Mouse (Mus musculus) MEL (cell line): ENCODE data around the gene Apoa2. TPM values are rescaled to one million over a fixed set of nuclear protein-coding genes. Genes with fewer than 3 reads are reported as not detected.

Experiments
- DNase-seq: peaks from one replicate; pipeline ENCODE4 v3.0.0; 2011; ENCODE audit warnings: low read depth, low spot score
- H3K27ac ChIP-seq: 2 replicates; pipeline ENCODE4 v1.5.1; 2012; ENCODE audit warnings: low read depth, mild to moderate bottlenecking, control low read depth, low read length, moderate library complexity; ENCODE audit not compliant: control insufficient read depth
- H3K27me3 ChIP-seq, 2 experiments: fragments of 150-350 bp in 1 of 2; sonication (generic) in 1 of 2; 2 replicates each; pipeline ENCODE4 v1.6.1; 2012; ENCODE audit warnings: low read length in 2 of 2, mild to moderate bottlenecking in 2 of 2, improper control_type of control experiment in 1 of 2, moderate library complexity in 1 of 2; ENCODE audit not compliant: insufficient read depth in 2 of 2, control insufficient read depth in 1 of 2
- H3K36me3 ChIP-seq, 2 experiments: 2 replicates each; pipeline ENCODE4 v1.6.1; 2012 to 2014; ENCODE audit warnings: low read length in 2 of 2, improper control_type of control experiment in 1 of 2, inconsistent platforms in 1 of 2, mild to moderate bottlenecking in 1 of 2; ENCODE audit not compliant: insufficient read depth in 2 of 2, control insufficient read depth in 1 of 2
- H3K4me1 ChIP-seq, 2 experiments: fragments of 150-350 bp in 1 of 2; sonication (generic) in 1 of 2; 2 replicates each; pipeline ENCODE4 v1.6.1; 2012; ENCODE audit warnings: low read length in 2 of 2, improper control_type of control experiment in 1 of 2, mild to moderate bottlenecking in 1 of 2; ENCODE audit not compliant: insufficient read depth in 2 of 2, control insufficient read depth in 1 of 2
- H3K4me3 ChIP-seq, 2 experiments: fragments of 150-350 bp in 1 of 2; sonication (generic) in 1 of 2; 2 replicates each; pipeline ENCODE4 v1.5.1; 2012; ENCODE audit warnings: low read depth in 2 of 2, low read length in 2 of 2, mild to moderate bottlenecking in 2 of 2, moderate library complexity in 2 of 2, control low read depth in 1 of 2, improper control_type of control experiment in 1 of 2; ENCODE audit not compliant: control insufficient read depth in 1 of 2, insufficient read depth in 1 of 2
- H3K79me2 ChIP-seq: 2 replicates; pipeline ENCODE4 v1.6.1; 2012; ENCODE audit warnings: mild to moderate bottlenecking, low read length, moderate library complexity; ENCODE audit not compliant: control insufficient read depth, poor library complexity, insufficient read depth
- H3K9ac ChIP-seq: 2 replicates; pipeline ENCODE4 v1.6.1; 2012; ENCODE audit warnings: low read depth, mild to moderate bottlenecking, control low read depth, low read length, moderate library complexity; ENCODE audit not compliant: control insufficient read depth, poor library complexity, severe bottlenecking
- H3K9me3 ChIP-seq: fragments of 150-350 bp; sonication (generic); replicated peaks from 2 replicates; pipeline ENCODE4 v1.6.1; 2012; ENCODE audit warnings: mild to moderate bottlenecking, low read length, improper control_type of control experiment, moderate library complexity; ENCODE audit not compliant: insufficient read depth
- CHD1 ChIP-seq: IDR thresholded peaks from 2 replicates; pipeline ENCODE4 v1.6.1; 2012; ENCODE audit warnings: low read depth, mild to moderate bottlenecking, inconsistent platforms, low read length, improper control_type of control experiment
- CHD2 ChIP-seq: IDR thresholded peaks from 2 replicates; pipeline ENCODE4 v1.6.1; 2011; ENCODE audit warnings: low read length, improper control_type of control experiment
- ELF1 ChIP-seq: IDR thresholded peaks from 2 replicates; pipeline ENCODE4 v1.6.1; 2014; ENCODE audit warnings: low read depth, mild to moderate bottlenecking, inconsistent platforms, low read length, improper control_type of control experiment, moderate library complexity
- EP300 ChIP-seq, 2 experiments: IDR thresholded peaks; 2 replicates each; pipeline ENCODE4 v1.6.1; 2011; ENCODE audit warnings: improper control_type of control experiment in 2 of 2, low read length in 2 of 2, low read depth in 1 of 2, mild to moderate bottlenecking in 1 of 2
- HCFC1 ChIP-seq: IDR thresholded peaks from 2 replicates; pipeline ENCODE4 v1.6.1; 2012; ENCODE audit warnings: low read depth, mild to moderate bottlenecking, inconsistent platforms, low read length, improper control_type of control experiment, moderate library complexity
- KAT2A ChIP-seq: conservative IDR thresholded peaks from 2 replicates; pipeline ENCODE4 v1.6.1; 2012; ENCODE audit warnings: low read depth, low read length, improper control_type of control experiment, inconsistent platforms
- MAFK ChIP-seq: IDR thresholded peaks from 2 replicates; pipeline ENCODE4 v1.6.1; 2011; ENCODE audit warnings: low read depth, mild to moderate bottlenecking, low read length, improper control_type of control experiment, borderline replicate concordance
- MYC ChIP-seq: IDR thresholded peaks from 2 replicates; pipeline ENCODE4 v1.6.1; 2011; ENCODE audit warnings: low read depth, mild to moderate bottlenecking, low read length, improper control_type of control experiment, moderate library complexity
- NELFE ChIP-seq: IDR thresholded peaks from 2 replicates; pipeline ENCODE4 v1.6.1; 2011; ENCODE audit warnings: low read depth, low read length, improper control_type of control experiment
- NRF1 ChIP-seq: IDR thresholded peaks from 2 replicates; pipeline ENCODE4 v1.6.1; 2014; ENCODE audit warnings: low read depth, mild to moderate bottlenecking, inconsistent platforms, low read length, improper control_type of control experiment, moderate library complexity; ENCODE audit not compliant: poor library complexity, insufficient read depth, severe bottlenecking
- SMC3 ChIP-seq: IDR thresholded peaks from 2 replicates; pipeline ENCODE4 v1.6.1; 2011; ENCODE audit warnings: low read depth, low read length, improper control_type of control experiment
- TCF12 ChIP-seq: IDR thresholded peaks from 2 replicates; pipeline ENCODE4 v1.6.1; 2014; ENCODE audit warnings: low read depth, mild to moderate bottlenecking, inconsistent platforms, low read length, improper control_type of control experiment, moderate library complexity
- USF2 ChIP-seq, 2 experiments: IDR thresholded peaks; 2 replicates each; pipeline ENCODE4 v1.6.1; 2011 to 2012; ENCODE audit warnings: improper control_type of control experiment in 2 of 2, low read length in 2 of 2, borderline replicate concordance in 1 of 2, inconsistent platforms in 1 of 2, low read depth in 1 of 2, mild to moderate bottlenecking in 1 of 2; ENCODE audit not compliant: insufficient read depth in 1 of 2
- ZC3H11A ChIP-seq: IDR thresholded peaks from 2 replicates; pipeline ENCODE4 v1.6.1; 2012; ENCODE audit warnings: low read depth, mild to moderate bottlenecking, inconsistent platforms, low read length, improper control_type of control experiment
- ZMIZ1 ChIP-seq: IDR thresholded peaks from 2 replicates; pipeline ENCODE4 v1.6.1; 2012; ENCODE audit warnings: low read depth, mild to moderate bottlenecking, inconsistent platforms, low read length, improper control_type of control experiment, moderate library complexity
- polyA plus RNA-seq, 2 experiments: library from polyadenylated mRNA; stranded (reverse) in 1 of 2; unstranded in 1 of 2; fragments of >175 nt in 1 of 2; fragments of >200 nt in 1 of 2; gene quantifications; 2 replicates each; pipeline versions ENCODE4 v1.2.1 to v1.2.4; 2012; ENCODE audit warnings: low replicate concordance in 2 of 2, low read depth in 1 of 2; ENCODE audit not compliant: insufficient read length in 2 of 2, insufficient read depth in 1 of 2, missing spikeins in 1 of 2
- total RNA-seq: library from RNA; depleted of rRNA; stranded (reverse); fragments of 300-350 nt; gene quantifications from 2 replicates; pipeline ENCODE4 v1.2.3, GENCODE M21; 2012

The Apoa2 gene
- total and polyA plus RNA-seq, 3 experiments = 0.15 TPM; not detected in 2

GRCm38 (mm10) chr1:171187851-171188700 is 36.8 kb upstream of the Apoa2 start:
- no peak overlapping the region for H3K4me3 ChIP-seq
- no peak for DNase-seq
- H3K27me3 ChIP-seq = no peaks in the 10 kb centered on the region
- no peak overlapping the region for H3K27ac ChIP-seq
- no peak overlapping the region for H3K9ac ChIP-seq
- no peaks in the 10 kb centered on the region for H3K79me2 ChIP-seq
- peaks cover 0 to 9% of the 10 kb centered on the region in 2 experiments; a peak in 2 of 4 replicates for H3K36me3 ChIP-seq
- no peaks in the 10 kb centered on the region for H3K9me3 ChIP-seq
- H3K4me1 ChIP-seq = peaks cover 0 to 13% of the 10 kb centered on the region in 2 experiments; a peak in 2 of 4 replicates
- no peak for TF ChIP-seq ZC3H11A
- no peak for TF ChIP-seq NELFE
- TF ChIP-seq ELF1 = no peak
- no peak for TF ChIP-seq HCFC1
- TF ChIP-seq CHD2 = no peak

DNA sequence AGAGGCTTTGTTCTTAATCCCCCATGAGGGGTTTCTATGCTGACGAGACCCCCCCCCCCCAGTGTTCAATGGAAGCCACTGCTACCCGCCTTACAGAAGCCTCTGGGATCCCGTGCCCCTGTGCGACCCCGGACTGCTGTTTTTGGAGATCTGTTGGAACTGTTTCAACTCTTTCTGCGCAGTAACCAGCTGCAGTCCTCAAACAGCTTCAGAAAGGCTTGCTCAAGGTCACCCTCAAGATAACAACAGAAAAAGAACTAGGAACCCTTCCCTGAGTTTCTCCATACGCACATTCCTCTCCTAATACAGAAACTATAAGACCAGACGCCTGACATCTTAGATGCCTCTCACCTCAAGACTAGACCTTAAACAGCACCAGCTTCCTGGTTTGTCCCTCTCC is 35.8 kb upstream of the Apoa2 start:
- Histone ChIP-seq H3K27ac (no peak overlapping the region), H3K4me3 (no peak overlapping the region), H3K79me2 (no peaks in the 10 kb centered on the region), H3K9me3 (no peaks in the 10 kb centered on the region), H3K27me3 (peaks cover 0 to 3% of the 10 kb centered on the region in 2 experiments; a peak in 1 of 4 replicates), H3K4me1 (peaks cover 0 to 8% of the 10 kb centered on the region in 2 experiments; a peak in 2 of 4 replicates), H3K36me3 (peaks cover 0 to 6% of the 10 kb centered on the region in 2 experiments; a peak in 2 of 4 replicates), H3K9ac (no peak overlapping the region)
- TF ChIP-seq ZMIZ1 (no peak), TCF12 (no peak), KAT2A (no peak), EP300 (IDR thresholded peaks at IDR 0.05; ENCODE audit: low read depth in 1 of 2, low read length in 2 of 2) (no peak), NRF1 (no peak), MYC (no peak), NELFE (no peak), MAFK (no peak), USF2 (IDR thresholded peaks at IDR 0.05; ENCODE audit: borderline replicate concordance in 1 of 2, insufficient read depth in 1 of 2, low read depth in 1 of 2, low read length in 2 of 2) (no peak), SMC3 (no peak), CHD1 (no peak)
- no peak for DNase-seq
